Mouse (Mus musculus) brain, embryonic 14.5 days (tissue): Measurements from ENCODE around the gene Sdad1. TPM values are rescaled to one million over a fixed set of nuclear protein-coding genes. Genes with fewer than 3 reads are reported as not detected.
A peak's percentile ranks its signal among the peaks of the same experiment; 100 is the strongest.

ENCODE experiments used
- DNase-seq: peaks from one replicate; pipeline ENCODE4 v3.0.0-alpha.2; 2011; ENCODE audit warnings: low read depth
- CTCF ChIP-seq: fragments of 200-500 bp; IDR thresholded peaks from 2 replicates; pipeline ENCODE4 v1.5.1; 2012; ENCODE audit warnings: inconsistent platforms, mild to moderate bottlenecking, moderate library complexity, borderline replicate concordance; ENCODE audit not compliant: insufficient read depth, insufficient read length; ENCODE audit errors: extremely low read depth
- POLR2A ChIP-seq: fragments of 200-500 bp; IDR thresholded peaks from 2 replicates; pipeline ENCODE4 v1.6.1; 2012; ENCODE audit warnings: mild to moderate bottlenecking, inconsistent platforms, borderline replicate concordance; ENCODE audit not compliant: poor library complexity, insufficient read depth, insufficient read length, severe bottlenecking; ENCODE audit errors: extremely low read depth
- polyA plus RNA-seq: library from polyadenylated mRNA; depleted of rRNA; stranded (reverse); fragments of >200 nt; gene quantifications from 2 replicates; pipeline ENCODE4 v1.2.3, GENCODE M21; 2012

The Sdad1 gene
- polyA plus RNA-seq, 1 experiment: 25.4 TPM

GRCm38 (mm10) chr5:92331635-92332338, 21.5 kb upstream of the Sdad1 start, which contains the start of gene Art3:
Gene Art3 (plus strand): TSS chr5:92331827.
- no peak for DNase-seq
- no peak for TF ChIP-seq CTCF
- no peak for TF ChIP-seq POLR2A

GRCm38 (mm10) chr5:92331122-92331521, 20.8 kb upstream of the Sdad1 start:
- TF ChIP-seq CTCF (no peak), POLR2A (no peak)
- no peak for DNase-seq

- DNase-seq: no peak
- TF ChIP-seq POLR2A (no peak), CTCF (no peak)
Measured at GRCm38 (mm10) chr5:92327929-92328328, 17.6 kb upstream of the Sdad1 start, which contains the start of gene Cxcl9. Gene Cxcl9 (minus strand): TSS chr5:92328079.

- no peak for DNase-seq
- TF ChIP-seq CTCF (no peak), POLR2A (no peak)
Measured at GRCm38 (mm10) chr5:92327367-92327766, 17.1 kb upstream of the Sdad1 start.

GRCm38 (mm10) chr5:92323264-92323663, 13.0 kb upstream of the Sdad1 start:
- no peak for DNase-seq
- TF ChIP-seq POLR2A (no peak), CTCF (no peak)

- no peak for DNase-seq
- no peak for TF ChIP-seq CTCF
- no peak for TF ChIP-seq POLR2A
Measured at GRCm38 (mm10) chr5:92322612-92323011, 12.3 kb upstream of the Sdad1 start.

GRCm38 (mm10) chr5:92321631-92322400, 11.5 kb upstream of the Sdad1 start:
- no peak for TF ChIP-seq POLR2A
- no peak for DNase-seq

- no peak for TF ChIP-seq POLR2A
- no peak for DNase-seq
Measured at GRCm38 (mm10) chr5:92318596-92318995, 8.3 kb upstream of the Sdad1 start.

- no peak for DNase-seq
- no peak for TF ChIP-seq CTCF
- TF ChIP-seq POLR2A: no peak
Measured at GRCm38 (mm10) chr5:92318119-92318518, 7.8 kb upstream of the Sdad1 start.

GRCm38 (mm10) chr5:92313776-92314175, 3.5 kb upstream of the Sdad1 start:
- TF ChIP-seq CTCF (no peak), POLR2A (no peak)
- no peak for DNase-seq

GRCm38 (mm10) chr5:92312046-92312715, 1.9 kb upstream of the Sdad1 start:
- no peak for TF ChIP-seq POLR2A
- TF ChIP-seq CTCF: peak; percentile 68; the same call in 1 of the 2 replicates
- DNase-seq: peak; percentile 93
